Mouse (Mus musculus) midbrain, embryonic 14.5 days (tissue): Measurements from ENCODE around the gene Ino80b. TPM values are rescaled to one million over a fixed set of nuclear protein-coding genes. Genes with fewer than 3 reads are reported as not detected.

ENCODE experiments used
- ATAC-seq: fragments of 200-750 bp; cut with Nextera tagmentation; 2 replicates; pipeline ENCODE4 v1.8.0; 2017; ENCODE audit warnings: moderate number of reproducible peaks, moderate library complexity; ENCODE audit not compliant: low FRiP score, low TSS enrichment
- DNase-seq: peaks from one replicate; pipeline ENCODE4 v3.0.0-alpha.2; 2015
- H3K27ac ChIP-seq: fragments of 300-500 bp; sonication (generic); replicated peaks from 2 replicates; pipeline ENCODE4 v1.5.1; 2014; ENCODE audit warnings: mild to moderate bottlenecking, low read depth, low read length, moderate library complexity
- H3K27me3 ChIP-seq: fragments of 300-500 bp; sonication (generic); 2 replicates; pipeline ENCODE4 v1.6.1; 2014; ENCODE audit warnings: low read length, control low read depth, mixed read lengths; ENCODE audit not compliant: control insufficient read depth, insufficient read depth
- H3K36me3 ChIP-seq: fragments of 300-500 bp; sonication (generic); 2 replicates; pipeline ENCODE4 v1.6.1; 2014; ENCODE audit warnings: low read length, control low read depth; ENCODE audit not compliant: control insufficient read depth, insufficient read depth
- H3K4me1 ChIP-seq: fragments of 300-500 bp; sonication (generic); 2 replicates; pipeline ENCODE4 v1.6.1; 2014; ENCODE audit warnings: mild to moderate bottlenecking, antibody characterized with exemption, low read length, control low read depth; ENCODE audit not compliant: control insufficient read depth, insufficient read depth
- H3K4me2 ChIP-seq: fragments of 300-500 bp; sonication (generic); 2 replicates; pipeline ENCODE4 v1.6.1; 2014; ENCODE audit warnings: mild to moderate bottlenecking, low read length, moderate library complexity
- H3K4me3 ChIP-seq: fragments of 300-500 bp; sonication (generic); replicated peaks from 2 replicates; pipeline ENCODE4 v1.5.1; 2014; ENCODE audit warnings: low read depth, low read length
- H3K9ac ChIP-seq: fragments of 300-500 bp; sonication (generic); replicated peaks from 2 replicates; pipeline ENCODE4 v1.6.1; 2014; ENCODE audit warnings: mild to moderate bottlenecking, low read length, moderate library complexity
- H3K9me3 ChIP-seq: fragments of 300-500 bp; sonication (generic); 2 replicates; pipeline ENCODE4 v1.6.1; 2016; ENCODE audit warnings: low read length, control low read depth, mixed read lengths; ENCODE audit not compliant: control insufficient read depth
- WGBS: fragments of 180-500 bp; shearing (Covaris S2); extraction: QIAGEN DNeasy Blood & Tissue Kit; methylation state at CpG from one replicate; pipeline ENCODE4 v1.1.7; 2014; 5-methylcytosine and 5-hydroxymethylcytosine counted together
- polyA plus RNA-seq: library from polyadenylated mRNA; unstranded; fragments of >200 nt; fragmentation: Nextera tagmentation; extraction: Ambion mirVana; gene quantifications from 2 replicates; pipeline ENCODE4 v1.2.1, GENCODE M21; 2014

The Ino80b gene
- polyA plus RNA-seq, 1 experiment from 2014 or later, result 13.1 TPM

DNA sequence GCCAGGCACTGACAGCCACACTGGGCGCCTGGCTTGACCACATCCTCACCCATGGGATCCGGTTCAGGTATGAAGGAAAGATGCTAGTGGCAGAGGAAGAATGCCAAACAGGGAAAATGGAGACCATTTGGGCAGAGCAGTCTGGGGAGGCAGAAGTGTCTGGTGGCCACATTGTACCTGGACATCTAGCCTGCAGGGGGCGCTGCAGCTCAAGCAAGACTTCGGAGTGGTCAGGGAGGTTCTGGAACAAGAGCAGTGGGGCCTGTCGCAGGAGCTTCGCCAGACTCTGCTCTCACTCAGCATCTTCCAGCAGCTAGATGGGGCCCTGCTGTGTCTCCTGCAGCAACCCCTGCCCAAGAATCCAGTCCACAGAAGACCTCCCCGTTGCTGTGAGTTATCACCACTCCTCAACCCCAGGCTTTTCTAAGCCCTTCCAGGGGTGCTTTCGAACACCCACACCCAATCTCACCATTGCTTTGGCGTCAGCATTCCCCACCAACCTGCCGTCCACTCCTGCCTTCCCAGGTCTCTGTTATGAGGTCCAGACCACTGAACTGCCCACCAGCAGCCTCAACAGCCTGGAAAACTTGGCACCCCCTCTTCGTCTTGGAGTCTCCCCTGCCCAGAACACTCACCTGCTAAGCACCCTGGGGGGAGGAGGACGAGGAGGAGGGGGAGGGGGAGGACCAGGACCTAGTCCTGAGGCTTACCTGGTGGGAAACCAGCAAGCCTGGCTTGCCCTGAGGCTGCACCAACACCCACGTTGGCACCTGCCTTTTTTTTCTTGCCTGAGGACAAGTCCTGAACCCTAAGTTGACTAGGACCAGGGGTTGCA lies 17.4 kb downstream of the Ino80b start:
- Histone ChIP-seq H3K9ac (peak overlapping the region; percentile 88; the same call in 1 of the 2 replicates), H3K4me2 (peak overlapping the region; percentile 91), H3K9me3 (no peaks in the 10 kb centered on the region), H3K4me1 (peaks cover 26% of the 10 kb centered on the region), H3K27me3 (no peaks in the 10 kb centered on the region), H3K27ac (peak overlapping the region; percentile 83; the same call in 1 of the 2 replicates), H3K36me3 (0 out of 2 replicates have a peak, but pooled peaks cover 8% of the 10 kb centered on the region), H3K4me3 (peak overlapping the region; percentile 90)
- 33% methylated on average over 13 of the region's 13 CpGs for WGBS
- ATAC-seq (no peak), DNase-seq (peak; percentile 76)

DNA sequence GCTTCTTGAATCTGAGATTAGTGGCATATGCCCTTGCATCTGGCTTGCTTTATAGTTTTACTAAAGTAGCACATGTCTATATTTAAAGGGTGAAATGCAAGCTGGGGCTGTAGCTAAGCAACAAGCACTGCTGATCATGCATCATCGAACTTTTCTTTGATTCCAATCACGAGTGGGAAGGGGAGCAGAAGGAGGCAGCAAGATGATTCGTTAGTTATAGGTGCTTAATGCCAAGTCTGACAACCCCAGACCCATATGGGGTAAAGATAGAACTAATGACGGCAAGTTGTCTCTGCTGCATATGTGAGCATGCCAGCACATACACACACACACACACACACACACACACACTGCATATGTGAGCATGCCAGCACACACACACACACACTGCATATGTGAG lies 21.1 kb downstream of the Ino80b start:
- DNase-seq, result no peak
- 75% methylated on average over 4 of the region's 4 CpGs for WGBS

DNA sequence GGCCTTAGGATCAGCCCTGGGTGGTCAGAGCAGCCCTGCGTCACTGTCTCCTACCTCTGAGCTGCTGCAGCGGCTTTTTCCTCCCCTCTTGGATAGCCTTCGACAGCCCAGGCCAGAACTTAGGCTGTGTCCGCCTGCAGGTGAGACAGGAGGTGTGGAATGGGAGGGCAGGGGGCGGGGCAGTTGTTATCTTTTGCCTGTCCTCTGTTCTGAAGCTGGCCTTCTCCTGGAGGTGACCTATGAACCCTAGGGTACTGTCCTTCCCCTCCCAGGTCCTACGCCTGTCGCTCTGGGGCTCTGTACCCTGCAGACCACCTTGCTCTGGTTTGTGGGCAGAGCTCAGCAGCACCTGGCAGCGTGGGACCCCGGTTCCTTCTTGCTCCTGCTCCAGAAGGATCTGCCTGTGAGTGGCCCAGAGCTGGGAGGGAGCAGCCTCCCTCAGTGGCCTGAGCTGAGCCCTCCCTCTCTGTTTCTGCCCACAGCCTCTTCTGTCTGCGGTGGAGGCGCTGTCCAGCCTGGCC lies 22.0 kb downstream of the Ino80b start:
- 44% methylated on average over 11 of the region's 11 CpGs for WGBS
- Histone ChIP-seq H3K36me3 (no peaks in the 10 kb centered on the region), H3K9ac (peak overlapping the region; percentile 75), H3K4me2 (peak overlapping the region; percentile 99), H3K27me3 (no peaks in the 10 kb centered on the region), H3K4me3 (peak overlapping the region; percentile 77), H3K27ac (no peak overlapping the region), H3K9me3 (no peaks in the 10 kb centered on the region), H3K4me1 (peaks cover 21% of the 10 kb centered on the region)
- ATAC-seq, result no peak
- DNase-seq, result no peak

More for the DNA sequence above, 21.1 kb downstream of the Ino80b start:
- H3K4me1 ChIP-seq, result peaks cover 26% of the 10 kb centered on the region
- no peaks in the 10 kb centered on the region for H3K36me3 ChIP-seq
- no peak overlapping the region for H3K4me2 ChIP-seq
- H3K9me3 ChIP-seq, result no peaks in the 10 kb centered on the region
- H3K27ac ChIP-seq, result no peak overlapping the region
- H3K9ac ChIP-seq, result no peak overlapping the region
- H3K27me3 ChIP-seq, result no peaks in the 10 kb centered on the region
- no peak for ATAC-seq
- H3K4me3 ChIP-seq, result no peak overlapping the region

DNA sequence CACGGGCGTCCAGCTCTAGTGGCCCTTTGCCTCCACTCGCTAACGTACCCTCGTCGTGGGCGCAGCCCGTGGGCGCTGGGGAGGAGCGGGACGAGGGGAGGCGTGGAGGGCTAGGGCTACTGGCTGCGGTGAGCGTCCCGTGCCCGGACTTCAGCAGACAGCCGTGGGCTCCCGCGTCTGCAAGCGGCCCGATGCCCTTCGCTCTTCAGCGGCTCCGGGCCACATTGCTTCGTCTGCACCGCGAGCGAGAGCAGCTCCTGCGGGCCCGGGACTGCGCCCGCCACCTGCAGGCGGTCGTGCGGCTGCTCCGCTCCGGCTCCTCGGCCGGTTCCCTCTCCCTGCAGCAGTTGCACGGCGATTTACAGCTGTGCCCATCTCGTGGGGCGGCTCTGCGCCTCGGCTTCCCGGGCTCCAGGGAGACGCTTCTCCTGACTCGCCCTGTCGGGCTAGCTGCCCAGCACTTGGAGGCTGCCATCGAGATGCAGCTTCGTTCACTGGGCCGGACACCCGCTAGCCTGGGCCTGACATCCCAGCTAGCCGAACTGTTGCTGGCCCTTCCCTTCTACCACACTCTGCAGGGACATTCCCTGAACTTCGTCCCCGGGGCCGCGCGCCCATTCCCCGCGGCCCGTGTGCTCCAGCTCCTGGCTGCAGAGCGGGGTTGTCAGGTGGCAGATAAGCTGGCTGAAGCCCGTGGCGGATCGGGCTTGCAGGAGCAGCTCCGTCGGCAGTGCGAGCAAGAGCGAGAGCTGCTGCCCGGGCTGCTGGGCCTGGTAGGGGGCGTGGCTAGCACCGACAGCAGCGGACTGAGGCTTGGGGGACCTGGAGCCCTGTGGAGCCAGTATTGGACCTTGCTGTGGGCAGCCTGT lies 23.3 kb downstream of the Ino80b start:
- ATAC-seq (peak; percentile 79), DNase-seq (peak; percentile 80)
- H3K36me3 ChIP-seq, result no peaks in the 10 kb centered on the region
- H3K4me1 ChIP-seq, result peaks cover 14% of the 10 kb centered on the region
- H3K9me3 ChIP-seq, result no peaks in the 10 kb centered on the region
- H3K27ac ChIP-seq, result peak overlapping the region; percentile 82
- peak overlapping the region; percentile 99 for H3K4me2 ChIP-seq
- WGBS, result under 1% methylated on average over 74 of the region's 74 CpGs
- peak overlapping the region; percentile 75 for H3K9ac ChIP-seq
- H3K4me3 ChIP-seq, result peak overlapping the region; percentile 77
- no peaks in the 10 kb centered on the region for H3K27me3 ChIP-seq

DNA sequence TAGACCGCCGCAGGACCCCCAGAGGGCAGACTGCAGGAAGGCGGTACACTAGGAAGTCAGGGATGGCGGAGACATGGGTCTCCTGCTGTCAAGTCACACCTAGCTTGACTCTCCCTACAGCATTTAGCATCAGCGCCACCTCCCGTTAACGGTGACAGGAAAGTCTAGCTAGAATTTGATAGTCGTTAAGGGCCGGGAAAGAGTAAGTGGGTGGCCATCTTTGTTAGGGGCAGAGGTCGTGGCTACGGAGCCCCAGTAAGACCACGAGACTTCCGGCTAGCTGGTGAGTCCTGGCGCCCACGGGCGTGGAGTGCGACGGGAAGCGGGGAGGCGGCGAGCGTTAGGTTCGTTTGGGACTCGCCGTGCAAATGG lies 23.9 kb downstream of the Ino80b start, which contains the start of the genes Ccdc142 and Gm42688:
TSS of gene Ccdc142 (plus strand) at position 286 of the 372 bp plus-strand sequence.
TSS of gene Gm42688 (plus strand) at position 302 of the 372 bp plus-strand sequence.
- peak within 1 kb of the TSS; percentile 99 for H3K4me2 ChIP-seq
- H3K36me3 ChIP-seq, result no peaks in the 10 kb centered on the region
- H3K27ac ChIP-seq, result peak within 1 kb of the TSS; percentile 82
- 1% methylated on average over 25 of the region's 25 CpGs for WGBS
- DNase-seq (peak; percentile 93), ATAC-seq (peak; percentile 85)
- H3K4me3 ChIP-seq, result peak within 1 kb of the TSS; percentile 77
- H3K4me1 ChIP-seq, result peaks cover 14% of the 10 kb centered on the region
- H3K9me3 ChIP-seq, result no peaks in the 10 kb centered on the region
- no peaks in the 10 kb centered on the region for H3K27me3 ChIP-seq
- H3K9ac ChIP-seq, result peak within 1 kb of the TSS; percentile 75

DNA sequence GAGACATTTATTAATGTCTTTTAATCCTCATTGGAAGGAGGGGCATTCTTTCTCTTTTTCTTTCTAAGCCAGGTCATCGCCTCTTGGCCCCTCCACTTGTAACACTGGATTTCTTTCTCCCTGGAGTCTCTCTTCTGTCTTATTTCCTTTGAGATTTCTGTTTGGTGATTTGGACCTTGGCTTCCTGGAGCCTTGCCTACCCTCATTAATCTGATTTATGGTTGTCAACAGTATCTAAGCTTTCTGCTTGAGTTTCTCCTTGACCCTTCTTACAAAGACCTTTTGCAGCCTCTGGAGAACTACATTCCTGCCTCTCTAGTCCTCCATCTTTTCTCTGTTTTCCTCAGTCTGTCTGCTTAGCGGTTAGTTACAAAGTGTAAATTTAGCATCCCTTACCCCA lies 26.8 kb downstream of the Ino80b start:
- H3K4me1 ChIP-seq, result peaks cover 14% of the 10 kb centered on the region
- H3K9me3 ChIP-seq, result no peaks in the 10 kb centered on the region
- H3K36me3 ChIP-seq, result no peaks in the 10 kb centered on the region
- no peak overlapping the region for H3K4me2 ChIP-seq
- H3K4me3 ChIP-seq, result no peak overlapping the region
- DNase-seq, result no peak
- 74% methylated on average over 2 of the region's 2 CpGs for WGBS
- ATAC-seq, result no peak
- H3K27me3 ChIP-seq, result no peaks in the 10 kb centered on the region
- H3K9ac ChIP-seq, result no peak overlapping the region
- H3K27ac ChIP-seq, result no peak overlapping the region

DNA sequence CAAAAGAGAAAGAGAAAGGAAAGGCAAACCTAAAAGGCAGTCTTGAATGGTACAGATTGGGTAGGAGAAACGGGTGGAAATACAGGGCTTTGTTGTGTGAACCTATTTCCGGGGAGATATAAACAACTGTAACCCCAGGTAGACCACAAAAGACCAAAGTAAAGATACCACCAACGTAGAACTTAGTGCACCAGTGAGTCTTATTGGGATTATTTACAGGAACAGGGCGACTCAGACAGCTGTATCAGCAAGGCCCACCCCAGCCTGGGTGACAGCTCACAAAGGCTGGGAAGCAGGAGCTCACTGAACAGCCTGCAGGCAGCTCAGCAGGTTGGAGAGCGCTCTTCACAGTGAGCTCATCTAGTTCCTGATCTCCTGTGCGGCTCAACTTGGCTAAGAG lies 29.3 kb downstream of the Ino80b start:
- Histone ChIP-seq H3K4me1 (0 out of 2 replicates have a peak, but pooled peaks cover 4% of the 10 kb centered on the region), H3K4me3 (no peak overlapping the region), H3K36me3 (no peaks in the 10 kb centered on the region), H3K27ac (no peak overlapping the region), H3K27me3 (peaks cover 5% of the 10 kb centered on the region; the same call in 1 of the 2 replicates), H3K4me2 (no peak overlapping the region), H3K9me3 (no peaks in the 10 kb centered on the region), H3K9ac (no peak overlapping the region)
- WGBS, result 37% methylated on average over 6 of the region's 6 CpGs
- no peak for DNase-seq
- no peak for ATAC-seq

DNA sequence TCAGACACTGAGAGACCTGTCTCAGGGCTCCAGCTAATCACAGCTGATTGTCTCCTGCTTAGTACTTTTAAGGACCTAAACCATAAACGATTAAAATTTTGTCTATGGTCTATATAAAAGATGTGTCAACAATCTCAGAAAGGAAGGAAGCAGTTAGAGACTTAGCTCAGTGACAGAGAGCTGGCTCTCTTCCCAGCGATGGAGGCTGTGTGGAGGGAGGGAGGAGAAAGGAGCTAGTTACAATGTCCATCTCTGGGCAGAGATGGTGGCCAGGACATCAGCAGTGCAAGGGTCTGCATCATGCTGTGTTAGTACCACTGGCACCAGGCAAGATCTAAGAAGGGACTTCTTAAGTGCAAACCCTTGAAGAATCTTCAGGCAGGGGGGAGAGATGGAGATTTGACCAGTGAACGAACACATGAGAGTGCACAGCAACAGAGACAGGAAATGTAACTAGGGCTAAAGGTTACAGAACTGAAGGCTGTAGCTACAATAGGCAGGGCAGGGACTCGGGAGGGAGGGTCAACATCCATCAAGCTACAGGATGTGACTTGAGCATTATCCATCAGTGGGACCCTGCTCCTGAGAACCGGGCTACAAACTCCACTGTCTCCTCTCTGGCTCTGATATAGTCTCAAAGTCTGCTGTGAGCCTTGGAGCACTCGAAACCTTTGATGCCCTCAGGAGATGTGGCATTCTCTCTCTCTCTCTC lies 32.7 kb downstream of the Ino80b start:
- ATAC-seq (no peak), DNase-seq (no peak)
- Histone ChIP-seq H3K4me1 (no peaks in the 10 kb centered on the region), H3K4me3 (no peak overlapping the region), H3K4me2 (no peak overlapping the region), H3K27me3 (peaks cover 33% of the 10 kb centered on the region), H3K9ac (no peak overlapping the region), H3K27ac (no peak overlapping the region), H3K9me3 (no peaks in the 10 kb centered on the region), H3K36me3 (no peaks in the 10 kb centered on the region)
- 48% methylated on average over 6 of the region's 6 CpGs for WGBS
